Mouse (Mus musculus): ENCODE results near the gene Sh3bp5.

Sh3bp5 gene

GRCm38 (mm10) chr14:31410123-31410724, 25.7 kb downstream of the Sh3bp5 start:
- 77% methylated on average over 9 of the region's 9 CpGs for WGBS

GRCm38 (mm10) chr14:31408666-31409065, 27.2 kb downstream of the Sh3bp5 start:
- WGBS: 61% methylated on average over 8 of the region's 8 CpGs

- WGBS: 80% methylated on average over 6 of the region's 6 CpGs
Measured at GRCm38 (mm10) chr14:31407911-31408604, 27.8 kb downstream of the Sh3bp5 start.

GRCm38 (mm10) chr14:31407208-31407607, 28.7 kb downstream of the Sh3bp5 start:
- WGBS: 80% methylated on average over 15 of the region's 15 CpGs

GRCm38 (mm10) chr14:31406154-31406810, 29.6 kb downstream of the Sh3bp5 start:
- 61% methylated on average over 12 of the region's 12 CpGs for WGBS

- 66% methylated on average over 6 of the region's 6 CpGs for WGBS
Measured at GRCm38 (mm10) chr14:31405652-31406051, 30.2 kb downstream of the Sh3bp5 start.

- 73% methylated on average over 4 of the region's 4 CpGs for WGBS
Measured at GRCm38 (mm10) chr14:31404663-31405062, 31.2 kb downstream of the Sh3bp5 start.

GRCm38 (mm10) chr14:31403995-31404394, 31.9 kb downstream of the Sh3bp5 start:
- 67% methylated on average over 8 of the region's 8 CpGs for WGBS

GRCm38 (mm10) chr14:31403556-31403955, 32.3 kb downstream of the Sh3bp5 start:
- 64% methylated on average over 9 of the region's 9 CpGs for WGBS

GRCm38 (mm10) chr14:31402693-31403092, 33.2 kb downstream of the Sh3bp5 start:
- 52% methylated on average over 5 of the region's 5 CpGs for WGBS

- WGBS: 77% methylated on average over 6 of the region's 6 CpGs
Measured at GRCm38 (mm10) chr14:31401918-31402427, 33.9 kb downstream of the Sh3bp5 start.

GRCm38 (mm10) chr14:31400896-31401295, 35.0 kb downstream of the Sh3bp5 start:
- 47% methylated on average over 11 of the region's 11 CpGs for WGBS

- WGBS: 75% methylated on average over 7 of the region's 7 CpGs
Measured at GRCm38 (mm10) chr14:31400246-31400645, 35.6 kb downstream of the Sh3bp5 start.

- 71% methylated on average over 3 of the region's 3 CpGs for WGBS
Measured at GRCm38 (mm10) chr14:31399271-31399670, 36.6 kb downstream of the Sh3bp5 start.

- 83% methylated on average over 11 of the region's 11 CpGs for WGBS
Measured at GRCm38 (mm10) chr14:31398819-31399218, 37.1 kb downstream of the Sh3bp5 start.

- WGBS: 75% methylated on average over 9 of the region's 9 CpGs
Measured at GRCm38 (mm10) chr14:31397791-31398595, 37.9 kb downstream of the Sh3bp5 start.

- 41% methylated on average over 12 of the region's 12 CpGs for WGBS
Measured at GRCm38 (mm10) chr14:31397353-31397752, 38.5 kb downstream of the Sh3bp5 start.

GRCm38 (mm10) chr14:31396428-31396827, 39.5 kb downstream of the Sh3bp5 start:
- 98% methylated on average over 2 of the region's 2 CpGs for WGBS

- 56% methylated on average over 7 of the region's 7 CpGs for WGBS
Measured at GRCm38 (mm10) chr14:31395629-31396199, 40.2 kb downstream of the Sh3bp5 start.

- 85% methylated on average over 9 of the region's 9 CpGs for WGBS
Measured at GRCm38 (mm10) chr14:31394822-31395532, 40.9 kb downstream of the Sh3bp5 start.

All from cerebral cortex, adult 2 months (tissue).